Mouse (Mus musculus) bone marrow, adult 2 months (tissue): ENCODE results near the gene Tmem91.

Experiments
- CTCF ChIP-seq: fragments of 200-500 bp; IDR thresholded peaks from 2 replicates; pipeline ENCODE4 v1.5.1; 2011; ENCODE audit warnings: low read length, control low read depth; ENCODE audit not compliant: control insufficient read depth, insufficient read depth
- POLR2A ChIP-seq: fragments of 200-500 bp; IDR thresholded peaks from 2 replicates; pipeline ENCODE4 v1.6.1; 2011; ENCODE audit warnings: low read depth, mild to moderate bottlenecking, control low read depth, low read length, borderline replicate concordance; ENCODE audit not compliant: control insufficient read depth

- TF ChIP-seq POLR2A = no peak
- no peak for TF ChIP-seq CTCF
Observed at GRCm38 (mm10) chr7:25669631-25670030, 5.3 kb downstream of the Tmem91 start.
